Mouse (Mus musculus): ENCODE data around the gene Pbrm1. TPM values are rescaled to one million over a fixed set of nuclear protein-coding genes. Genes with fewer than 3 reads are reported as not detected.

Pbrm1 gene
- total and polyA plus RNA-seq, 3 experiments: 28.7 to 62.0 (median 32.4) TPM

DNA sequence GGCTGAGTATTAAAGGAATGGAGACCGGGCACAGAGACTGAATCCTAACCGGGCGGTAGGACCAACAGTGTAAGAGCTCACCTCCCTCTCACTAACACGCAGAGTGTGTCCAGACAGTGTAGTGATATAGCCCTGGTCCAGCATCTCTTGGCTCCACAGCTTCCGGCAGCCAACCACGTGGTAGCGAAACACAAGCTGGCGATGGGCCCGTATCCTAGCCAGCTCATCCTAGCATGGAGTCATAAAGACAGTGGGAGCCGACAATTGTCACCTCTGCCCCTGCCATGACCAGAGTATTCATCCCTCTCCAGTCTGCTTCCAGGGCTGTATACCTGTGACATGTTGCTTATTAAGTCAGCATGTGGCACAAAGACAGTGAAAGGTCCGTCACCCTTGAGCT, 126.8 kb downstream of the Pbrm1 start:
- no peaks in the 10 kb centered on the region for H3K4me1 ChIP-seq (ENCODE audit: control insufficient read depth in 1 of 2, insufficient read depth in 2 of 2, low read length in 2 of 2)
- 0 out of 4 replicates have a peak, but pooled peaks cover under 1 to 2% of the 10 kb centered on the region in 2 experiments for H3K27me3 ChIP-seq (ENCODE audit: control insufficient read depth in 1 of 2, insufficient read depth in 2 of 2, low read length in 2 of 2)
- TF ChIP-seq TBP (IDR thresholded peaks at IDR 0.05; ENCODE audit: low read depth, low read length) (no peak), JUND (IDR thresholded peaks at IDR 0.05; ENCODE audit: low read depth, low read length) (no peak), GABPA (IDR thresholded peaks at IDR 0.05; ENCODE audit: low read depth, low read length) (no peak)
- H3K4me3 ChIP-seq (ENCODE audit: control insufficient read depth in 1 of 2, insufficient read depth in 1 of 2, low read depth in 2 of 2, low read length in 2 of 2): no peak overlapping the region
- H3K9me3 ChIP-seq (replicated peaks; ENCODE audit: insufficient read depth, low read length): no peaks in the 10 kb centered on the region
- H3K36me3 ChIP-seq (ENCODE audit: control insufficient read depth in 1 of 2, insufficient read depth in 2 of 2, low read length in 2 of 2): no peaks in the 10 kb centered on the region
- no peak for DNase-seq (ENCODE audit: low read depth, low spot score)
- no peaks in the 10 kb centered on the region for H3K79me2 ChIP-seq (ENCODE audit: control insufficient read depth, insufficient read depth, low read length, poor library complexity)
- H3K27ac ChIP-seq (ENCODE audit: control insufficient read depth, low read depth, low read length): no peak overlapping the region
- no peak overlapping the region for H3K9ac ChIP-seq (ENCODE audit: control insufficient read depth, low read depth, low read length, poor library complexity, severe bottlenecking)

DNA sequence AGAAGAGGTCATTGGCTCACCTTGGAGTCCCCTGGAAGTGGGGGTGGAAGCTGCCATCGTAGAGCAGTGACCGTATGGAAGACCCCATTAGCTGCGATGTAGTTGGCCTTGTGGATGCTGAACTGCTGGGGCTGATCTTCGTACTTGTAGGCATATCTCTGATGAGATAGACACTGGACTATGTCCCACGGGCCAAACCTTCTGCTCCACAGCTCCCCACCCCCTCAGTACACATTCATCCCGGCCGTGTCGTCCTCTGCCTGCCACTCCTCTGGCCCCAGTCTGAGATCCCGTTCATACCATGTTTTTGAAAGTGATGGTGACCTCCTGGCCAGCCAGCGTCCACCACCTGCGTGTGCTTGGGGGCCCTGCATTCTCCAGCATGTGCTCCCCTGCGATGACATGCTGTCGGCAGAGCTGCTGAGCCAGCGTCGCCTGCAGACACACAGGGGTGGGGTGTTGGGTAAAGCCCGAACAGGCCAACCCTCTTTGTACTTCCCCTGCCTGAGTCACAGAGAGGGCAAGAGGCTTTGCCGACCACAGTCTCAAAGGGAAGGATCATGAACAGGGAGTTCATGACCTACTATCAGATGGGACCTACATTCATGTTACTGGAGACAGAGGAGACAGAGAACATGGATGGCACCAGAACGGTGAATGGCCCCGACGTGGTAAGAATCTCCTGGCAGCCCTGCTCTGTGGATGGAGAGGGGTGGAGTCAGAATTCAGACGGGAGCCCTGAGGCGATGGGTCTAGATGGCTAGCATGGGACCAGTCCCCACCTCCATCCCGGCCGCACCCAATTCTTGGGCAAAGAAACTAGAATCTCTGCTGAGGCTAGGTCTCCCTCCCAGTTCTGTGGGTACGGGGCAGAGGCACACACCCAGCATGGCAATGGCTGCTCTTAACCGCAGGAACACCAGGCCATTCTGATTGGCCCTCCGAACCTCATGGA, 141.5 kb downstream of the Pbrm1 start:
- peaks cover 0 to 2% of the 10 kb centered on the region in 2 experiments; a peak in 1 of 4 replicates for H3K36me3 ChIP-seq (ENCODE audit: control insufficient read depth in 1 of 2, insufficient read depth in 2 of 2, low read length in 2 of 2)
- no peak overlapping the region for H3K27ac ChIP-seq (ENCODE audit: control insufficient read depth, low read depth, low read length)
- H3K4me1 ChIP-seq (ENCODE audit: control insufficient read depth in 1 of 2, insufficient read depth in 2 of 2, low read length in 2 of 2): peaks cover 0 to 6% of the 10 kb centered on the region in 2 experiments
- H3K27me3 ChIP-seq (ENCODE audit: control insufficient read depth in 1 of 2, insufficient read depth in 2 of 2, low read length in 2 of 2): no peaks in the 10 kb centered on the region; a peak in 2 of 4 replicates
- no peak for DNase-seq (ENCODE audit: low read depth, low spot score)
- no peaks in the 10 kb centered on the region for H3K79me2 ChIP-seq (ENCODE audit: control insufficient read depth, insufficient read depth, low read length, poor library complexity)
- H3K9me3 ChIP-seq (replicated peaks; ENCODE audit: insufficient read depth, low read length): no peaks in the 10 kb centered on the region
- no peak overlapping the region for H3K4me3 ChIP-seq (ENCODE audit: control insufficient read depth in 1 of 2, insufficient read depth in 1 of 2, low read depth in 2 of 2, low read length in 2 of 2)
- no peak overlapping the region for H3K9ac ChIP-seq (ENCODE audit: control insufficient read depth, low read depth, low read length, poor library complexity, severe bottlenecking)
- TF ChIP-seq TBP (IDR thresholded peaks at IDR 0.05; ENCODE audit: low read depth, low read length) (no peak), CHD1 (IDR thresholded peaks at IDR 0.05; ENCODE audit: low read depth, low read length) (no peak)

DNA sequence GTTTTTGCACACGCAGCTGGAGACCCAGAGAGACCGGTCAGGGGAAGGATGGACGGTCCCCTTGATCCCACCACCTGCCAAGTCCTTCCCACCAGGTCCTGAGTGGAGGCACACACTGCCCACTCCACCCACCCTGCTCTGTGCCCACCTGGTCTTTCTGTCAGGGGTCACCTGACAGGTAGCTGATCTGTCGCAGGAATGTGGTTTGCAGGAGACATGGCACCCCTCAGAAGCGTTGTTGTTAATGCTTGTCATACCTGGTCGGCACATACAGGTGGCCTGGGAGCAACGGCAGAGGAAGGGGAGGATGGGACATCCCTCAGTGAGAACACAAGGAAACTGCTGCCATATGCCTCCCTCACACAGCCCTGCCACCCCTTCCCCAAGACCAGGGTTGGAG, 142.3 kb downstream of the Pbrm1 start:
- no peak for DNase-seq (ENCODE audit: low read depth, low spot score)
- TF ChIP-seq ZNF384 (IDR thresholded peaks at IDR 0.05; ENCODE audit: low read depth, low read length): no peak
- Histone ChIP-seq H3K36me3 (ENCODE audit: control insufficient read depth in 1 of 2, insufficient read depth in 2 of 2, low read length in 2 of 2) (peaks cover 0 to 2% of the 10 kb centered on the region in 2 experiments; a peak in 1 of 4 replicates), H3K27ac (ENCODE audit: control insufficient read depth, low read depth, low read length) (no peak overlapping the region), H3K27me3 (ENCODE audit: control insufficient read depth in 1 of 2, insufficient read depth in 2 of 2, low read length in 2 of 2) (no peaks in the 10 kb centered on the region; a peak in 2 of 4 replicates), H3K9me3 (replicated peaks; ENCODE audit: insufficient read depth, low read length) (no peaks in the 10 kb centered on the region), H3K9ac (ENCODE audit: control insufficient read depth, low read depth, low read length, poor library complexity, severe bottlenecking) (no peak overlapping the region), H3K4me3 (ENCODE audit: control insufficient read depth in 1 of 2, insufficient read depth in 1 of 2, low read depth in 2 of 2, low read length in 2 of 2) (no peak overlapping the region), H3K4me1 (ENCODE audit: control insufficient read depth in 1 of 2, insufficient read depth in 2 of 2, low read length in 2 of 2) (peaks cover 0 to 6% of the 10 kb centered on the region in 2 experiments), H3K79me2 (ENCODE audit: control insufficient read depth, insufficient read depth, low read length, poor library complexity) (no peaks in the 10 kb centered on the region)

DNA sequence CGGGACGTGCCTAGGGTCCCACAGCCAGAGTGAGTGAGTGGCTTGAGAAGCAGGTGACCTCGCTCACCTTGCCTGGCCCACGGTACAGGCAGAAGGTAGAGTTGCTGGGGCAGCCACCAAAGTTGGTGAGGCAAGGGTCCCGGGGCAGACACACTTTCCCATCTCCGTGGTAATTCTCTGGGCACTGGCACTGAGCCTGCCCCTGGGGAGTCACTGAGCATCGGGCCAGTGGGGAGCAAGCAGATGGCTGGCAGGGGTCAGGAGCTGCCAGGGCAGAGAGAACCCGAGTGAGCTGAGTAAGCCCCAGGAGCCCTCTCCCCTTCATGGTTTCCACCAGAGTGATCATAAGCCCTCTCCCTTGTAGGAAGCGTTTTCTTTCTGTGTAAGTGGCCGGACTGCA, 142.7 kb downstream of the Pbrm1 start:
- Histone ChIP-seq H3K79me2 (ENCODE audit: control insufficient read depth, insufficient read depth, low read length, poor library complexity) (no peaks in the 10 kb centered on the region), H3K9me3 (replicated peaks; ENCODE audit: insufficient read depth, low read length) (no peaks in the 10 kb centered on the region), H3K4me3 (ENCODE audit: control insufficient read depth in 1 of 2, insufficient read depth in 1 of 2, low read depth in 2 of 2, low read length in 2 of 2) (no peak overlapping the region), H3K4me1 (ENCODE audit: control insufficient read depth in 1 of 2, insufficient read depth in 2 of 2, low read length in 2 of 2) (peaks cover 0 to 10% of the 10 kb centered on the region in 2 experiments), H3K27ac (ENCODE audit: control insufficient read depth, low read depth, low read length) (no peak overlapping the region), H3K27me3 (ENCODE audit: control insufficient read depth in 1 of 2, insufficient read depth in 2 of 2, low read length in 2 of 2) (no peaks in the 10 kb centered on the region; a peak in 2 of 4 replicates), H3K9ac (ENCODE audit: control insufficient read depth, low read depth, low read length, poor library complexity, severe bottlenecking) (no peak overlapping the region), H3K36me3 (ENCODE audit: control insufficient read depth in 1 of 2, insufficient read depth in 2 of 2, low read length in 2 of 2) (peaks cover 0 to 2% of the 10 kb centered on the region in 2 experiments; a peak in 1 of 4 replicates)
- DNase-seq (ENCODE audit: low read depth, low spot score): no peak
- no peak for TF ChIP-seq GATA1 (IDR thresholded peaks at IDR 0.05; ENCODE audit: low read depth, low read length)
- TF ChIP-seq MEF2A (IDR thresholded peaks at IDR 0.05; ENCODE audit: extremely low read depth, insufficient replicate concordance, low read depth, low read length, poor library complexity, severe bottlenecking): no peak
- no peak for TF ChIP-seq USF1 (IDR thresholded peaks at IDR 0.05; ENCODE audit: low read depth, low read length)
- no peak for TF ChIP-seq MYC (IDR thresholded peaks at IDR 0.05; ENCODE audit: low read depth, low read length)
- no peak for TF ChIP-seq RCOR1 (IDR thresholded peaks at IDR 0.05; ENCODE audit: low read depth, low read length)
- TF ChIP-seq MAZ (IDR thresholded peaks at IDR 0.05; ENCODE audit: low read depth, low read length): no peak
- no peak for TF ChIP-seq EP300 (IDR thresholded peaks at IDR 0.05; ENCODE audit: low read depth in 1 of 2, low read length in 2 of 2)
- no peak for TF ChIP-seq NRF1 (IDR thresholded peaks at IDR 0.05; ENCODE audit: insufficient read depth, low read depth, low read length, poor library complexity, severe bottlenecking)
- no peak for TF ChIP-seq TAL1 (IDR thresholded peaks at IDR 0.05; ENCODE audit: low read length)
- TF ChIP-seq CTCF (IDR thresholded peaks at IDR 0.05 in 2 of 3, conservative IDR thresholded peaks at IDR 0.05 in 1 of 3; ENCODE audit: control insufficient read depth in 1 of 3, insufficient read depth in 1 of 3, low read depth in 2 of 3, low read length in 3 of 3, poor library complexity in 1 of 3, severe bottlenecking in 1 of 3): no peak
- TF ChIP-seq CHD2 (IDR thresholded peaks at IDR 0.05; ENCODE audit: low read length): no peak
- no peak for TF ChIP-seq POLR2AphosphoS5 (IDR thresholded peaks at IDR 0.05; ENCODE audit: borderline replicate concordance, low read depth, low read length)
- no peak for TF ChIP-seq E2F4 (IDR thresholded peaks at IDR 0.05; ENCODE audit: borderline replicate concordance, low read depth, low read length)
- no peak for TF ChIP-seq GABPA (IDR thresholded peaks at IDR 0.05; ENCODE audit: low read depth, low read length)

Measured in MEL (cell line).